Mouse (Mus musculus): Measurements from ENCODE around the gene Dmap1.

Dmap1 gene

DNA sequence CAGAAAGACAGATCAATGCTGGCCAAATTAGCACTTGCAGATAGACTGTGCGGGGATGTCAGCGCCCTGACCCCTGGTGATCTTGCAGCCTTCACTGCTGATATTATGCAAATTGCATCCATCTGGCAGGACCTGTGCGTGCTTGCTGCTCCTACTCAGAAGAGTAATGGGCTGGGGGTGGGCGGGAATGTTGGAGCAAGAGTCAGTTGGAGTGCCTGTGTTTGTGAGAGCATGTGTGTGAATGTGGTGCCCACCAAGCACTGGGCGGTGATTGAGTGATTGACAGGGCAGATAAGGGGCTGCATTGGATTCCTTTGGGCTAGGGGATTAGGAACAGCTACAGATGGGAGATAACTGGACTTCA, 26.6 kb downstream of the Dmap1 start:
- DNase-seq: no peak

DNA sequence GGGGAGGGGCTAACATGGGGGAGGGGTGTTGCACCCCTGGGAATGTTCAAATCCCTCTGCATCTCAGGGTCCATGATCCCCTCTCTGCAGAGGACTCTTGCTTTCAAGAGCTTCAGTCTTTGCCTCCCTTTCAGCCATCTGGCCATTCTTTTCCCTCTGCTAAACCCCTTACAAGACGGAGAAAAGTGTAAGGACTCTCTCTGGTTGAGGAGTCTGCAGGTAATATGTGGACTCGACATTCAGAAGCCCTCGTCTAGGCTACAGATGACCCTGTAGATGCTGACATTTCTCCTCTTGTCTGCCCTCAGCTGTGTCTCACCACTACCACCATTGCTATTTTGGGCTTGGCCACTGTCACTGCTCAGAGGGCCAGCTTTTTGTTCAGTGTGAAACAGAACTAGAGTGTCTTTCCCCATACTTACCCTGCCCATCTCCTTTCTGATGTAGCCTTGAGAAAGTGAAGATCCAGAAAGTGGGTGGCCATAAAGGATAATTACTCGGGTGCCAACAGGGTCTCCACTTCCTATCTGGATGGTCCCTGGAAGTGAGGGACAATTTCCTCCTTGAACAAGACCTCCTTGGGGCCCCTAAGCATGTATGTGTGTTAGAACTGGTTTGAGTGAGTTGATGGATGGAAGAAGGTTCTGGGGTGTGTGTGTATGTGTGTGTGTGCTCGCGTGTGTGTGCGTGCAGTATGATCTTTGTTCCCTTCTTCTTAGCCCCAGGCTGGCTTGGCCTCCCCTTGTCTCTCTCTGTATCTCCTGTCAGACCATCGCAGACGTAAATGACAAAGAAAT, 27.2 kb downstream of the Dmap1 start:
- DNase-seq: no peak

- DNase-seq: no peak
Observed at GRCm38 (mm10) chr4:117654016-117654702, 27.9 kb downstream of the Dmap1 start.

- DNase-seq: no peak
Observed at GRCm38 (mm10) chr4:117652727-117653126, 29.3 kb downstream of the Dmap1 start.

DNA sequence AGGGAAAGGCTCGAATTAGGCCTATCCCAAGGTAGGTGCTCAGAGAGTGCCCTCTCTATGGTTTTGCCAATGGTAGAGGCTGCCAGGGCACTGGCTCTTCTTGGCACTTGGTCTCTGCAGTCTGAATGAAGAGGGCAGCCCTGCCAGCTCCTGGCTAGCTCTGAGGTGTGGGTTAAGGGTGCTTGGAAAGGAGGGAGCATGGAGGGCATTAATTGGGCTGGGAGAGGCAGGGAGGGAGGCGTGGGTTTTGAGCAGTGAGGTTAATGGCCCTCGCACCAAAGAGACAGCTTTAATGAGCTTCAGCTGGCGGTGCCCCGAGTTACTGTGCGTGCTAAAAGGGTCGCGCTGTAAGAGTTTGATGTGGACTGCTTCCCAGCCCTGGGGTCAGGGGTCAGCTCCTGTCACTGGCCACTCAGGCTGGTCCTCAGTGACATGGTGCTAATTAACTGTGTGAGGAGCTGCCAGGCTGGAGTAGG, 30.4 kb downstream of the Dmap1 start:
- no peak for DNase-seq

- DNase-seq: no peak
Observed at GRCm38 (mm10) chr4:117646926-117647755, 34.9 kb downstream of the Dmap1 start.

DNA sequence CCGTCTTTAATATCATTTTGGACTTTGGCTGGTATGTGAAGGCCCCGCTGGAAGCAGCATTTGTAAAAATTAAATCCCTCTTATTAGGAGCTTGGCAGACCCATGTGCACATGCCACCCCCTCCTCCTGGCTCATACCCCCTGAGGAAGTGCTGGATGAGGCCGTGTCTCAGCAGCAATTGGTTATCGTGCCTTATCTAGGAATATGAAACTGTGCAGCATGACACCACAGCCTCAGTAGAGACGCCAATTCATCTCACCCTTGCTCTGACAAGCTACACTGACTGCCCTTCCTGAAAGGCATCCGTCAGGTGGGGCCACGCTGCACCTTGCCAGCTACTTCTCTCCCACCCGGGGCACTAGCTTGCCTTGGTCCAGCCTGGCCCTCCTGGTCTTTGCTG, 35.6 kb downstream of the Dmap1 start:
- peak; percentile 33 for DNase-seq

- DNase-seq: peak; percentile 46
Observed at GRCm38 (mm10) chr4:117645859-117646258, 36.2 kb downstream of the Dmap1 start.

DNA sequence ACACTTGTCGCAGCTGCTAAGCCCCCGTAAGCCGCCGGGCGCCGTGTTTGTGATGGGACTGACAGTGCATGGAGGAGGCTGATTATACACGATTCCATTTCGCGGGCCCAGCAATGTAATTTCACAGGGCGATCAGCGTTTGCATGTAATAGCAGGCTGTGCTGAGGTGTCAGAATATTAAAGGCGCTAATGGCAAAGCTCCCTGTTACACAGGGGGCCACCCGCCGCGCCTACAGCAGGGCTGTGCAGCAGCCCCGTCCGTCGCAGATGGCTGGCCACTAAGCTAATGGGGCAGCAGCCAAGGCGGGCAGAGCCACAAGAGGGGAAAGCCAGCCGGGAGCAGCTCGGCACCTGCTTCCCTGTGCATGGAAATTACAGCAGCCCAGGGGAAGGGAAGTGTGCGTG, 37.0 kb downstream of the Dmap1 start:
- peak; percentile 93 for DNase-seq

DNA sequence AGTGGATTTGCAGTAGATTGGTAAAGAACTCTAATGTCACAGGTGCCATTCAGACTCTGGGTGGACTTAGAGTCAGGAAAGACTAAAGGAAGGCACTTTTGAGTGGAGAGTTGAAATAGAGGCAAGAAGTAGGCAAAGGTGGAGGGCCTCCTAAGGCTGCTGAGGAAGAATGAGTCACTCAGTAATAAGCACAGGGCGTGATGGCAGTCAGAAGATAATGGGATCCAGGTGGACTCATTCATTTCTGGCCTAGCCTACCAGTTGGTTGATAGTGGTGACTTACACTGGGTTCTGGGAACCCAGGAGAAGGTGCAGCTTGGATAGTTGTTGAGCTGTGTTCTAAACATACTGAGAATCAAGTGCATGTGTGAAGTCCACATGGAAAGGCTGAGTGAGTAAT, 40.3 kb downstream of the Dmap1 start:
- no peak for DNase-seq

GRCm38 (mm10) chr4:117640925-117641703, 41.0 kb downstream of the Dmap1 start:
- no peak for DNase-seq

GRCm38 (mm10) chr4:117636891-117637613, 45.0 kb downstream of the Dmap1 start:
- no peak for DNase-seq

- DNase-seq: no peak
Observed at GRCm38 (mm10) chr4:117636152-117636551, 45.9 kb downstream of the Dmap1 start.

DNA sequence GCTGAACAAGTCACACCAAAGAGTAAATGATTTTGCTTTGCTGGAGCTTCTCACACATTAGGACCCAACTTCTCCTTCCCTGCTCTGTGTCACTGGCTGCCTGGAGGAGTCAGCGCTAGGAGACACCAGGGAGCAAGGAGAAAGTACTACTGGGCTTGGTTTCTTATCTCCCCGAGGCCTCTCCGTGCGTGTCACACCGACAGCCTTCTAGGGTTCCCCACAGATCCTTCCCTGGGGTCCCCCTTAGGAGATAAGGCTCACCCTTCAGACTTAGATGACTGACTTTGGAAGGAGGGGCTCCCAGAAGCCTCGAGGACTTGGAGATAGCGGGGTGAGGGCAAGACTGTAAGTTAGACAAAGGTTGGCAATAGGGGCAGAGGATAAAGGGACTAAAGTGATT, 47.4 kb downstream of the Dmap1 start:
- DNase-seq: no peak

DNA sequence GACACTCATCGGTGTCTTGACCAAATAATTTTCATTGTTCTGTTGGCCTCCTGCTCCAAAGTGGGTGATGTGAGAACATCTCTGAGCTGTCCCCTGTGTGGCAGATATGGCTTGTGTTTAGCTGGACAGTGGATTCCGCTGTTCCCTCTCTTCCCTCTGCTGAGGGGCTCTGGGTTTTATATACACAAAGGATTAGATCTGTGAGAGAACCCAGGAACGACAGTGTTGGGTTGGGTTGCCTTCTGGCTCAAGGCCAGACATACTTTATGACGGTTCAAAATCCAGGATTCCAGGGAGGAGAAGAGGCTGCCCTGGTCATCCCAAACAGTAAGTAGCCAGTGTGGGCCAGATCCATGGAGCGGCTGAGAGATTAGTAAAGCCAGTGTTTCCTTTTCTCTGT, 48.5 kb downstream of the Dmap1 start:
- DNase-seq: no peak

DNA sequence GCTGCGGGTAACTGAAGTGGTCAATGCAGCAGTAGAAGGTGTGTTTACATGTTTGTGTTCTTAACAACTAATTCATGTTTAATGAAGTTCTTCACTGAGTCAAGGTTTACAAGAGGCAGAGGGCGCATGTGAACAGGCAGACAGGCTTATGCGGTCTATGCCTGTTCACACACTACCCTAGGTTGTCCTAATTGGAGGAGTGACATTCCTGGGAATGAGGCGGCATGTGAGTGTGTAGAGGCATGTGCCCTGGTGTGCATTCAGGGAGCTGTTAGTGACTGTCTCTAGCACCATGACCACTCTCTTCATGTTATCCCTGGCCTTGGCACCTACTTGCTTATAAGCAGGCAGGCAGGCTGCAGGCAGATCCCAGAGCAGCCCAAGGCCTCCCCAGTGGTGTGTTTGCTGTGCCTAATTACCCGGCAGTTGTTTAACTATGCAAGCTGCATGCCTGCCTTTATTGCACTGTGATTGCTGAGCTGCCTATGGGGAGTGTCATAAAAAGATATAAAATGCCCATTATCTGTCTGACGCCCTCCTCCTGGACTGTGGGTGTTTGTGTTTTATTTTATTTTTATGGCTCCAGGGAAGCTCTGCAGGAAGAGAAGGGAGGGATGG, 51.9 kb downstream of the Dmap1 start:
- DNase-seq: no peak

DNA sequence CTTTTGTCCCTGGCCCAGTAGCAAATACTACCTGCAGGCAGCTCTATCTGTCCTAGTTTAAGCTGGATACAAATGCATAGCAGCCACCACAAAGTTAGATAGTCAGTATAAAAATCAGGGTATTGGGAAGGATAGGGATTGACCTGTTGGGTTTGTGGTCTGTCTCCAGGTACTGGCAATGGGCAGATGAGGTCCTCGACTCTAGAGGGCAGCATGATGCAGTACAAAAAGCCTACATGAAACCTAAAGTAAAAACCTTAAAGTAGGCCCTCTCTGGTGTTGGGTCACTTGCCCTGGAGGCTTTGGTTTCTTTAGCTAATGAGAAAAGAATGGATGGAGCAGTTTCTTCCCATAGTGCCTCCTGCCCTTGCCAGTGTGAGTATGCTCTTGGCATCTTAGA, 53.6 kb downstream of the Dmap1 start:
- DNase-seq: no peak
